9 mouse cellular contexts compared by ENCODE assay signal in the genomic region with DNA sequence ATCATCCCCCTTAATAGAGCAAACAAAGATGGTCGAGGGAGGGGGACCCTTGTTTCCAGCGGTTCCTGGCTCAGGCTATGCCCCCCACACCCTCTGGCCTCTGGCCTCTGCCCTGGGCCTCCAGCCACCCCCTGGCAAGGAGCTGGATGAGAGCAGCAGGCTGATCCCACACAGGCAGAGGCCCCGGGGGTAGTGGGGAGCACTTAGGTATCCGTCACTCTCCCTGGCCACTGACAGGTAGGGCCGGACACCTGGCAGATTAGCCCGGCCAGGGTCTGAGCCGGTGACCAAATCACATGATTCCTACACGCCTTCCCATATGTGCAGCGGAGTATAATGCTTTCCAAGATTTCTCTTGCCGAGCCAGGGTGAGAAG. TPM values are rescaled to one million over a fixed set of nuclear protein-coding genes. Genes with fewer than 3 reads are reported as not detected.
A peak's percentile ranks its signal among the peaks of the same experiment; 100 is the strongest.
DNase-seq lines count a peak whose midpoint lies in the region; ATAC-seq and TF ChIP-seq lines count a peak whose summit lies in the region.
"Had no signal": no experiment of that assay in that cellular context is flagged by ENCODE, and none has a peak within 500 bp of the region (broad histone marks: within the 10 kb centered on the region; RNA-seq: fewer than 3 reads in every experiment).

No protein-coding gene starts in this region.

- H3K9ac ChIP-seq in kidney, embryonic 15.5 days: peak overlapping the region; percentile 51; the same call in 1 of the 2 replicates
- H3K9ac ChIP-seq in embryonic facial prominence, embryonic 14.5 days (ENCODE audit: low read depth, low read length): peak overlapping the region; percentile 63
- H3K9ac ChIP-seq in hindbrain, postnatal 0 days (replicated peaks; ENCODE audit: low read length): peak overlapping the region; percentile 70
- H3K9ac ChIP-seq in midbrain, embryonic 16.5 days (ENCODE audit: low read depth, low read length): peak overlapping the region; percentile 68

- peaks cover 24% of the 10 kb centered on the region for H3K4me1 ChIP-seq in kidney, embryonic 15.5 days
- peaks cover 25% of the 10 kb centered on the region for H3K4me1 ChIP-seq in embryonic facial prominence, embryonic 14.5 days (ENCODE audit: control insufficient read depth, insufficient read depth, low read length)
- peaks cover 31% of the 10 kb centered on the region for H3K4me1 ChIP-seq in hindbrain, postnatal 0 days (ENCODE audit: insufficient read depth, low read length)
- H3K4me1 ChIP-seq in midbrain, embryonic 16.5 days (ENCODE audit: control insufficient read depth, insufficient read depth, low read length): peaks cover 22% of the 10 kb centered on the region
- H3K4me1 ChIP-seq in thymus, adult 2 months (replicated peaks; ENCODE audit: control insufficient read depth, insufficient read depth, low read length): peaks cover 5% of the 10 kb centered on the region

- DNase-seq in kidney, adult 9 months: no peak
- DNase-seq in embryonic facial prominence, embryonic 14.5 days (ENCODE audit: low spot score): no peak
- peak; percentile 38 for DNase-seq in hindbrain, postnatal 0 days (ENCODE audit: low spot score)
- DNase-seq in thymus, adult 2 months: no peak
- no peak for DNase-seq in spleen, postnatal 14 days (ENCODE audit: low spot score in 2 of 2)
- DNase-seq in left cerebral cortex, adult 11 months (ENCODE audit: low spot score): no peak

- TF ChIP-seq CTCF in hindbrain, postnatal 0 days (IDR thresholded peaks at IDR 0.05; ENCODE audit: low read depth): no peak
- no peak for TF ChIP-seq CTCF in thymus, adult 2 months (IDR thresholded peaks at IDR 0.05; ENCODE audit: borderline replicate concordance, control insufficient read depth, extremely low read depth, insufficient read depth, low read length, poor library complexity)

- peak overlapping the region; percentile 65 for H3K4me3 ChIP-seq in kidney, embryonic 15.5 days (replicated peaks)
- peak overlapping the region; percentile 59 for H3K4me3 ChIP-seq in embryonic facial prominence, embryonic 14.5 days (ENCODE audit: low read depth, low read length)
- H3K4me3 ChIP-seq in hindbrain, postnatal 0 days (ENCODE audit: low read length): peak overlapping the region; percentile 63
- H3K4me3 ChIP-seq in midbrain, embryonic 16.5 days (ENCODE audit: low read depth, low read length): peak overlapping the region; percentile 52
- no peak overlapping the region for H3K4me3 ChIP-seq in thymus, adult 2 months (ENCODE audit: control insufficient read depth, insufficient read depth, low read length)

- peak; percentile 15; the same call in 1 of the 2 replicates for ATAC-seq in kidney, embryonic 15.5 days (replicated peaks; ENCODE audit: low FRiP score)
- ATAC-seq in embryonic facial prominence, embryonic 14.5 days (ENCODE audit: low read depth): no peak
- peak; percentile 48; the same call in 1 of the 2 replicates for ATAC-seq in hindbrain, postnatal 0 days
- ATAC-seq in midbrain, embryonic 16.5 days: peak; percentile 34
- ATAC-seq: Patski had no signal

- 53% methylated on average over 10 of the region's 10 CpGs for WGBS in kidney, embryonic 15.5 days
- 45% methylated on average over 10 of the region's 10 CpGs for WGBS in embryonic facial prominence, embryonic 14.5 days
- 35% methylated on average over 10 of the region's 10 CpGs for WGBS in hindbrain, postnatal 0 days
- 46% methylated on average over 10 of the region's 10 CpGs for WGBS in midbrain, embryonic 16.5 days
- WGBS in thymus, adult 2 months: 90% methylated on average over 10 of the region's 10 CpGs

- H3K4me2 ChIP-seq in kidney, embryonic 15.5 days: peak overlapping the region; percentile 93
- H3K4me2 ChIP-seq in embryonic facial prominence, embryonic 14.5 days (ENCODE audit: low read depth, low read length): peak overlapping the region; percentile 85
- H3K4me2 ChIP-seq in hindbrain, postnatal 0 days (ENCODE audit: low read depth, low read length): peak overlapping the region; percentile 91
- H3K4me2 ChIP-seq in midbrain, embryonic 16.5 days (ENCODE audit: low read length): peak overlapping the region; percentile 84

- H3K36me3 ChIP-seq in kidney, embryonic 15.5 days: no peaks in the 10 kb centered on the region
- no peaks in the 10 kb centered on the region for H3K36me3 ChIP-seq in embryonic facial prominence, embryonic 14.5 days (ENCODE audit: control insufficient read depth, insufficient read depth, low read length)
- H3K36me3 ChIP-seq in hindbrain, postnatal 0 days (ENCODE audit: insufficient read depth, low read length): no peaks in the 10 kb centered on the region
- H3K36me3 ChIP-seq in midbrain, embryonic 16.5 days (ENCODE audit: control insufficient read depth, insufficient read depth, low read length): no peaks in the 10 kb centered on the region
- no peaks in the 10 kb centered on the region for H3K36me3 ChIP-seq in thymus, adult 2 months (ENCODE audit: control insufficient read depth, insufficient read depth, low read length)

- H3K27ac ChIP-seq in kidney, embryonic 15.5 days: no peak overlapping the region
- H3K27ac ChIP-seq in embryonic facial prominence, embryonic 14.5 days (replicated peaks; ENCODE audit: low read depth, low read length): no peak overlapping the region
- peak overlapping the region; percentile 82 for H3K27ac ChIP-seq in hindbrain, postnatal 0 days
- peak overlapping the region; percentile 58 for H3K27ac ChIP-seq in midbrain, embryonic 16.5 days (ENCODE audit: low read length)
- H3K27ac ChIP-seq in thymus, adult 2 months (ENCODE audit: control insufficient read depth, insufficient read depth, low read length): no peak overlapping the region

- no peaks in the 10 kb centered on the region for H3K9me3 ChIP-seq in kidney, embryonic 15.5 days (replicated peaks)
- no peaks in the 10 kb centered on the region for H3K9me3 ChIP-seq in embryonic facial prominence, embryonic 14.5 days (ENCODE audit: control insufficient read depth, low read length)
- no peaks in the 10 kb centered on the region for H3K9me3 ChIP-seq in hindbrain, postnatal 0 days (ENCODE audit: low read length)
- no peaks in the 10 kb centered on the region for H3K9me3 ChIP-seq in midbrain, embryonic 16.5 days (replicated peaks; ENCODE audit: control insufficient read depth, low read length, poor library complexity, severe bottlenecking)

- H3K27me3 ChIP-seq in kidney, embryonic 15.5 days: peaks cover 8% of the 10 kb centered on the region; the same call in 1 of the 2 replicates
- H3K27me3 ChIP-seq in embryonic facial prominence, embryonic 14.5 days (replicated peaks; ENCODE audit: control insufficient read depth, insufficient read depth, low read length): 0 out of 2 replicates have a peak, but pooled peaks cover 5% of the 10 kb centered on the region
- no peaks in the 10 kb centered on the region for H3K27me3 ChIP-seq in hindbrain, postnatal 0 days (ENCODE audit: insufficient read depth, low read length)
- no peaks in the 10 kb centered on the region for H3K27me3 ChIP-seq in midbrain, embryonic 16.5 days (ENCODE audit: control insufficient read depth, insufficient read depth, low read depth, low read length)
- H3K27me3 ChIP-seq in thymus, adult 2 months (ENCODE audit: control insufficient read depth, insufficient read depth, low read length): no peaks in the 10 kb centered on the region
- H3K27me3 ChIP-seq: Patski had no signal

- TF ChIP-seq POLR2A in thymus, adult 2 months (IDR thresholded peaks at IDR 0.05; ENCODE audit: control insufficient read depth, extremely low read depth, insufficient read depth, low read length, poor library complexity): no peak

RNA-seq across cellular contexts. Expression of a gene that starts 5.7 kb away (rescaled TPM):
- 40.3 and 46.8 TPM in 2 replicates for polyA plus RNA-seq in kidney, embryonic 15.5 days (2015; fragmentation: Nextera tagmentation; extraction: Ambion mirVana)
- 26.4 and 31.8 TPM in 2 replicates for polyA plus RNA-seq in embryonic facial prominence, embryonic 14.5 days (2014; fragmentation: Nextera tagmentation; extraction: Ambion mirVana)
- 25.5 and 34.2 TPM in 2 replicates for total RNA-seq in hindbrain, postnatal 0 days (2014; rRNA removed)
- 33.2 and 36.6 TPM in 2 replicates for polyA plus RNA-seq in hindbrain, postnatal 0 days (2015; fragmentation: Nextera tagmentation; extraction: Ambion mirVana)
- 28.1 and 30.8 TPM in 2 replicates for polyA plus RNA-seq in midbrain, embryonic 16.5 days (2015; fragmentation: Nextera tagmentation; extraction: Ambion mirVana)
- polyA plus RNA-seq in thymus, adult 2 months (2012; rRNA removed): 9.0 and 10.3 TPM in 2 replicates

RNA-seq across cellular contexts. Expression of a gene that starts 56.2 kb away (rescaled TPM):
- 7.9 and 10.3 TPM in 2 replicates for polyA plus RNA-seq in kidney, embryonic 15.5 days (2015; fragmentation: Nextera tagmentation; extraction: Ambion mirVana)
- 3.1 and 4.6 TPM in 2 replicates for polyA plus RNA-seq in embryonic facial prominence, embryonic 14.5 days (2014; fragmentation: Nextera tagmentation; extraction: Ambion mirVana)
- total RNA-seq in hindbrain, postnatal 0 days (2014; rRNA removed): 0.26 and 1.0 TPM in 2 replicates
- 0.72 and 0.80 TPM in 2 replicates for polyA plus RNA-seq in hindbrain, postnatal 0 days (2015; fragmentation: Nextera tagmentation; extraction: Ambion mirVana)
- 0.35 and 0.39 TPM in 2 replicates for polyA plus RNA-seq in midbrain, embryonic 16.5 days (2015; fragmentation: Nextera tagmentation; extraction: Ambion mirVana)
- polyA plus RNA-seq in thymus, adult 2 months (2012; rRNA removed): 11.8 and 16.0 TPM in 2 replicates

Comparison
In these comparisons a context has a peak if more than half of its experiments do, and no peak if none do; other contexts are left out.
1. H3K27ac ChIP-seq: peak in hindbrain, postnatal 0 days (single experiment) and midbrain, embryonic 16.5 days (single experiment); none in kidney, embryonic 15.5 days (single experiment), embryonic facial prominence, embryonic 14.5 days (single experiment) and thymus, adult 2 months (single experiment).
2. Peak in every context shown above with its lines, with median percentiles within 50 percentile points of each other: H3K4me2 ChIP-seq and H3K9ac ChIP-seq.